Mouse (Mus musculus): ENCODE results near the gene Dusp5.

Dusp5 gene

GRCm38 (mm10) chr19:53519549-53519948 is 9.4 kb upstream of the Dusp5 start:
- DNase-seq = no peak

GRCm38 (mm10) chr19:53519981-53520380 is 8.9 kb upstream of the Dusp5 start:
- no peak for DNase-seq

GRCm38 (mm10) chr19:53521137-53521795 is 7.6 kb upstream of the Dusp5 start:
- DNase-seq = no peak

DNA sequence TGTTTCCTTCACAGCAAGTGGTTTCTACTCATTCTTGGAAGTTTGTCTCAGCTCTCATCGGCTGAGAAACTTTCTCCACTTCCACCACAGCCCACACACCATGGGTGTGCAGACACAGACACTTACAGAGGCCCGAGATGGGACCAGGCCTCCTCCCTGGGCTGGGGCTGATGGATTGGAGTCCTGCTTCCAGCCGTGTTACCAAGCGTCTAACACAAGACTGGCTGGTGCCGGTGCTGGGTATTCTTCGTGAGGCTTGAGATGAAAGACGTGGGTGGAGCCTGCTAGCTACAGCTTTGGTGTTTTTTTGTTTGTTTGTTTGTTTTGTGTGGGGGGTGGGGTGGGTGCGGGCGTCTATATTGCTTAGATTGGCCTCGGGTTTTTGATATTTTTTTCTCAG is 1.4 kb upstream of the Dusp5 start:
- no peak for DNase-seq

- no peak for DNase-seq
These were observed 733 bp upstream of the Dusp5 start for GRCm38 (mm10) chr19:53528131-53528621.

DNA sequence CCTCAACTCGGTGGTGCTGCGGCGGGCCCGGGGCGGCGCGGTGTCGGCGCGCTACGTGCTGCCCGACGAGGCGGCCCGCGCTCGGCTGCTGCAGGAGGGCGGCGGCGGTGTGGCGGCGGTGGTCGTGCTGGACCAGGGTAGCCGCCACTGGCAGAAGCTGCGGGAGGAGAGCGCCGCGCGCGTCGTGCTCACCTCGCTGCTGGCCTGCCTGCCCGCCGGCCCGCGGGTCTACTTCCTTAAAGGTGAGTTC is 471 bp downstream of the Dusp5 start:
- DNase-seq = no peak

DNA sequence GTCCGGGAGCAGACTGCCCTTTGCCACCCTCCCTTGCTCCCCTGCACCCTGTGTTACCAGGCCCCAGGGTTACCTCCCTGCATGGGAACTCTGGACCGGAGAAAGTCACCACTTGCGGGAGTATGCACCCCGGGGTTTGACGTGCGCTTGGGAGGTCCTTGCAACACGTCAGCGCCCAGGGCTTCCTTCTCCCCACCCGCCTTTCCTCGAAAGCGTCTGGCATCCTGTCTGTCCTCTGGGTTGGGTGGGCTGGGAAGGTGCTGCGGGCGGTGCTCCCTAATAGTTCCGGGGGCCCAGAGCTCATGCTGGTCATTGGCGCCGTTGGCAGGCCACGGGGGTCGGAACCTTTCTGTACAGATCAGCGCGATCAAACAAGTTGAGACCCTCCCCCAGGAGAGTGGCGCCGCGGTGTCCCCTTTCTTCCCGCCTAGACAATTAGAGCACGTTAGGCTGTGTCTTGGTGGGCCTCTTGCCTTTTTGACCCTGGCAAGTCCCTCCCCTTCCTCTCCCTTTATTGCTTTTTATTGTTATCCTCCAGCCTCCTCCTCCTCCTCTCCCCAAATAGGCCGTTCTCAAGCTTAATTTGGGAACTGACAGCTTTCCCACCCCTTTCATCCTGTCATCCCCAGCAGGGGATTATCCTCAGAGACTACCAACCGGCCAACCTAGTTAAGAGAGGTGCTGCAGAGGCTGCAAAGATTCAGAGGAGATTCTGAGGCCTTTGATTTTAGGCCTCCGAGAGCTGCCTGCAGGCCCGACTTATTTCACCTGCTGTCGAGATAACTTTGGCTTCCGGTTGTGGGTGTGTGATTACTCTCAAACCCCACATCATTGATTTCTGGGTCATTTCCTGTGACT is 1.0 kb downstream of the Dusp5 start:
- peak; percentile 59 for DNase-seq

GRCm38 (mm10) chr19:53531416-53531815 is 2.5 kb downstream of the Dusp5 start:
- DNase-seq = no peak

GRCm38 (mm10) chr19:53532021-53532420 is 3.1 kb downstream of the Dusp5 start:
- no peak for DNase-seq

DNA sequence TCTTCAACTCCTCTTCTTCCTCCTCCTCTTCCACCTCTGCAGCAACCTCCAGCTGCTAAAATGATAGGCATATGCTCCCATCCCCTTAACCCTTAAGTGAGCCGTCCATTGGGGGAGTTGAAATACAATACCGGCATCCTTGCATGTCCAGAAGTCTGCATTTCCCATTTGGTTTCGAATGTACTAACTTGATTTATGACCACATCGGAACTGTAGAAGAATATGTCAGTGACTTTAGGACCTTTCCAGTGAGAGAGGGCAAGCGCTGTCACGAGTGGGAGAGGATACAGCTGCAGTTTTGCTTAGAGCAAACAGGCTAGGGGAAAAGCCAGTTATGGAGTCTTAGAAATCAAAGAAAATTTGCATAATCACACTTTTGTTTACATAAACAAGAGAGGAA is 3.8 kb downstream of the Dusp5 start:
- DNase-seq = no peak

DNA sequence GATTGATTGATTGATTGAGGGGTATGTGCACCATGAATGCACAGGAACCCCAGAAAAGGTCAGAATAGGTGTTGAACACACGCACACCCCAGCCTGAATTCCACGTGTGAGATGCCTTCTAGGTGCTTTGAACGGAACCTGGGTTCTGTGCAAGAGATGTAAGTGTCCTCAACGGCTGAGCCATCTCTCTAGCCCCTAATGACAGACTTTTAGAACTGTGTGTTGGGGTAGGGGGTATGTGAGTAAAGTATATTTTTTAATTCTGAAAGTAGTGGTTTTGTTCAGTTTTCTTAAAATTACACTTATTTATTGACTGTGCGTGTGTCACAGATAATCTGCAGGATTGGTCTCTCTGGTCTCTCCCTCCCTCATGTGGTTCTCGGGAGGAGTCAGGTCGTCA is 4.3 kb downstream of the Dusp5 start:
- DNase-seq = no peak

GRCm38 (mm10) chr19:53533810-53534601 is 5.1 kb downstream of the Dusp5 start:
- DNase-seq = no peak

DNA sequence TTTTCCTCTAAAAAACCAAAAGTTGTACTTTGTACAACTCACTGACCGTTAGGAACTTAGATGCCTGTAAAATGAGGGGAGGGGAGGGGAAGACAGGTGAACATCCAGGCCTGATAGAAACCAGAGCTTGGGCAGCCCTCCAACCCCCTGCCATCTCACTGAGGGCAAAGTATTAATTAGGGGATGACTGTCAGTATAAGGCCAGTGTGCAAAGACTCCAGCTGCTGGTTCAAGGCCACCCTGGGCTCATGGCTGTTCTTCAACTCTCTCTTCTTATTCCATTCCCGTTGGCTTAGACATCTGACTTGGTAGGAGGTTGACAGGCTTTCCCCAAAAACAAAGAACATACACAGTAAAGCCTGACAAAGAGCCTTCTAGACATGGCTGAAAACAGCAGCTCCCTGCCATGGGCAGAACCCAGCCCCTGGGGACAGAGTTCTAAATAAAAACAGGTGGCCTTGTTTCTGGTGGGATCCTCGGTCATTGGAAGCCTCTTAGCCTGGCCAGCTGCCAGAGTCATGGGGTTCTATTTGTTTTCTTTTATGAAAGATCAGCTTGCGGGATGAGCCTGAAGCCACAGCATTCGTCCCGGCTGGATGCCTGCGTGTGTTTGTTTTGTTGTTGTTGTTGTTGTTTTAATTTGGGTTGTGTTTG is 6.0 kb downstream of the Dusp5 start:
- DNase-seq = no peak

DNA sequence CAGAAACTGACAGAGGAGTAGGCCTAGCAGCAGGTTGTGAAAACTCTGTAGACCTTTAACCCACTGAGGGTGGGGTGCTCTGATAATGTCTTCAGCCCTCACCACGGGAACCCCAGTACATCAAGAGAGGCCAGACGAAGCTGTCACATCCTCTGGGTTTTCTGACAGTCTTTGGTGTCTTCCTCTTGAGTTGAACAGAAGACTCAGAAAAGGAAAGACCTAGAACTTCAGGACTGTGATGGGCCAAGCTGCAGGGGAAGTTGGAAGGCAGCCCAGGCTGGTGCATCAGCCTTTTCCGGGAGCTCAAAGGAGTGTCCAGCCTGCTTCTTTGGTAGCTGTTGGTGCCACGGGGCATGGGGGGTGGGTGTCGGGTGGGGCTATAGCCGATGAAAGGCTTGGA is 6.5 kb downstream of the Dusp5 start:
- peak; percentile 56 for DNase-seq

DNA sequence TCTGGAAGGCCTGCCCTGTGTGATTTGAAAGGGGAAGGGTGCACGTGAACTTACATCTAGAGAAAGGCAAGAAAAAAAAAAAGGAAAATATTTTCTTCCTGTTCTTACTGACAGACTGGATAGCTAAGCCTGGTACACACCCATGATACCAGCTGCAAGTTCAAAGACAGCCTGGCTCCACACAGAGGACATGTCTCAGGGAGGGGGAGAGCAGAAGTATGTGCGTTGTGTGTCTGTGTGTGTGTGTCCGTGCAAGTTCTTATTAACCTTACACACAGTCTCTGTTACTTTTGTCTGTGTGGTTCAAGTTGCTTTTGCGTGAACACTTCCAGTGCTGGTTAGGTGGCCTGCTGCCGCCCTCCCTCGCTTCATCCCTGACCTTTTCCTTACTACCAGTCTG is 7.3 kb downstream of the Dusp5 start:
- no peak for DNase-seq

GRCm38 (mm10) chr19:53536731-53537666 is 8.1 kb downstream of the Dusp5 start:
- DNase-seq = no peak

DNA sequence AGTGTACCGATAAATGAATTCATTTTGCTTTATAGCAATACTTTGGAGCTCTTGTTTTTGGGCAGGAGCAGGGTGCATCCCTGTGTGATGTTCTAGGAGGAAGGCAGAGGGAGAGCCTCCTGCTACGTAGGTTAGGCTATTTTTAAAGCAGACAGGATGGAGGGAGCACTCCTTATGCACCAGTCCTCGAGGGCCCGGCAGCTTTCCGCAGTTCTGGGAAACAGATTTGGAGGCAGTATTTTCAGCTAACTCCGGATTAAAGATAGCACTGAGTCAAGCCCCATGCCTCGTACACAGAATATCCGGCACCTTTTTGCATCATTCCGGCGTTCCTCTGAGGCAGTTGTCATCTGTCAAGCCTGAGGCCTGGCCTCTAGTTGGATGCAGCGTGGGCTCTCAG is 9.1 kb downstream of the Dusp5 start:
- no peak for DNase-seq

DNA sequence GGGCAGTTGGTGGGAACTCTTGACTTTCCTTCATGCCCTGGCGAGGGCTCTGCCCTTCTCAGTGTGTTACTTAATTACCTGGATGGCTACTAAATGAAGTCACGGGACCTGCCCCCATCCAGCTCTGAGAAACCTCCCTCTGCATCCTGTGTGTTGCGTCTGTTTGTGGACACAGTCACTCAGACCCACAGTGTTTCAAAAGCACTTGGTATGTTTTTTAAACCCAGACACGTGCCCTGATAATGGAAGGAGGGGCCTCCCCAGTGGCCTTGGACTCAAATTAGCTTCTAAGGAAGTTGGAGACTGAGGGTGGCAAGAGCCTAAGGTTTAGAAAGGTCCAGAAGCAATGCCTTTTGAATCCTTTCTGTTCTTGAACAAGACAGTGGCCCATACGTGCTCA is 9.9 kb downstream of the Dusp5 start:
- peak; percentile 73 for DNase-seq

DNA sequence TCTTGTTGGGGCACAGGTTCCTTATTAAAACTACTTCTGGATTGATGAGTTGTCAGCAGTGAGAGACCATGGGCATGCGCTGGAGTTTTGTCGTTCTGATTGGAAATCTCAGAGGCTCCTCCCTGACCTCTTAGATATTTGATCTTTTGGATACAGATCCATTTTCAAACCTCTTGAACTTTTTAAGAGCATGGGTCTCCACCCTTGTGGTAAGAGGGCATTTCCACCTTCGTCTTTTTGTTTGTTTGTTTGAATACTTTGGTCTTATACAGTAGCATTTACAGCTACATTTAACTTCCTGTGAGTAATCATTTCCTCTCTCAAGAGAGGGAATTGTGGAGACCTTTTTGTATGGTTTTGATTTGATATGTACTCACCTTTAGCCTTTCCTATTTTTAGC is 10.4 kb downstream of the Dusp5 start:
- DNase-seq = no peak

- no peak for DNase-seq
These were observed 14.7 kb downstream of the Dusp5 start for GRCm38 (mm10) chr19:53543602-53544001.

GRCm38 (mm10) chr19:53544923-53545561 is 16.1 kb downstream of the Dusp5 start:
- DNase-seq = no peak

DNA sequence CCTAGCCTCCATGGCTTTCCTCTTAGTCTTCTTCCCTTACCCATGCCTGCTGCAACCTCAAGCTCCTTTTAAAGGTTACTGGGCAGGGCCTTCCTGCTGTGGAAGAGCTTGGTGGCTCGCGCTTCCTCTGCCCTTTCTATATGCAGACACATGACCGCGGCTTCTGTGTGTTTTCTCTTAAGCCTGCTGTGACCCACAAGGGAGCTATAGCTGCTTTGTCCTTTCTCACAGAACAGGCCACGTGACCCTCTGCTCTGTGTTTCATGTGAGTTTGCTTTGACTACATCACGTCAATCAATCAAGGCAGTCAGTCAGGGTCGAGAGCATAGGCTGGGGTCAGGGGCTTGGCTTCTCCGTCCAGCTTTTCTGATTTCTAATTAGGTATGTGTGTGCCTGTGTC is 18.7 kb downstream of the Dusp5 start:
- no peak for DNase-seq
